Mouse (Mus musculus): ENCODE measurements around the gene Spata31d1b. TPM values are rescaled to one million over a fixed set of nuclear protein-coding genes. Genes with fewer than 3 reads are reported as not detected.
"Not testable (repeated sequence)": the region's sequence is repeated elsewhere in the genome, so short reads cannot be mapped to it uniquely, and the experiment has no call there.

Gene Spata31d1b
- total RNA-seq (2021), result not detected
- long read RNA-seq, experiment 1, result 0 reads
- long read RNA-seq, experiment 2, result 0 reads

DNA sequence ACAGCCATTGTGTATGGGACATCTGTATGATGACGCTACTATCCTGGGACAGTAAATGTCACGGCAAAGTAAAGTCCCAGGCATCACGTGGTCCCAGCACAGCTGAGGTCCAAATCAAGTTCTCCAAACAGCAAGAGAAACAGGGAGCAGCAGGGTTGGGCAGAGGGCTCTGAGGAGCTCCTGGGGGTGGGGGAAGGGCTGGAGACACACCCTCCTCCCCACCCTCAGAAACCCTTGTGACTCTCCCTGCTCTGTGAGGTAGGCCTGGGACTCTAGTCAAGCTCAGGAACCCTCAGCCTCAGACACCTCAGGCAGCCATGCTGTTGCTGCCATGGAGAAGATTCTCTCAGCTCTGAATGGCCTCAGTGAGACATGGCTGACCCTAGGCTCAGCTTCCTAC lies at the start of gene Spata31d1b:
TSS of gene Spata31d1b (plus strand) at position 301 of the 400 bp plus-strand sequence.
- not testable (repeated sequence) for DNase-seq (ENCODE audit: low spot score in 2 of 2)

GRCm38 (mm10) chr13:59663939-59664712 lies 48.0 kb upstream of the Spata31d1b start:
- DNase-seq (ENCODE audit: low spot score in 2 of 2), result no peak

DNA sequence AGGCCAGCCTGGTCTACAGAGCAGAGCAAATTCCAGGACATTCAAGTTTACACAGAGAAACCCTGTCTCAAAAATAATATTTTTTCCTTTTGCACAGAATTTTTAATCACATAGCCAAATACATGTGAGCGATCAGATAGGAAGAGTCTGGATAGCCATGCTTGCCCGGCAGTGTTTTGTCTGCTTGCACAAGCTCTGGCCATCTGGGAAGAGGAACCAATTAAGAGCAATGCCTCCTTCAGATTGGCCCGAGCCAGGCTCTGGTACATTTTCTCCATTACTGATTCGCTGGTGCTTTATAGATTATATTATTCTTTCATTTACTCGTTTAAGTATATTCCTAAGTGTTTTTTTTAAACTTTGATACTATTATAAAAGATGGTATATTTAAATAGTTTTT lies 44.3 kb upstream of the Spata31d1b start:
- no peak for DNase-seq (ENCODE audit: low spot score in 2 of 2)

DNA sequence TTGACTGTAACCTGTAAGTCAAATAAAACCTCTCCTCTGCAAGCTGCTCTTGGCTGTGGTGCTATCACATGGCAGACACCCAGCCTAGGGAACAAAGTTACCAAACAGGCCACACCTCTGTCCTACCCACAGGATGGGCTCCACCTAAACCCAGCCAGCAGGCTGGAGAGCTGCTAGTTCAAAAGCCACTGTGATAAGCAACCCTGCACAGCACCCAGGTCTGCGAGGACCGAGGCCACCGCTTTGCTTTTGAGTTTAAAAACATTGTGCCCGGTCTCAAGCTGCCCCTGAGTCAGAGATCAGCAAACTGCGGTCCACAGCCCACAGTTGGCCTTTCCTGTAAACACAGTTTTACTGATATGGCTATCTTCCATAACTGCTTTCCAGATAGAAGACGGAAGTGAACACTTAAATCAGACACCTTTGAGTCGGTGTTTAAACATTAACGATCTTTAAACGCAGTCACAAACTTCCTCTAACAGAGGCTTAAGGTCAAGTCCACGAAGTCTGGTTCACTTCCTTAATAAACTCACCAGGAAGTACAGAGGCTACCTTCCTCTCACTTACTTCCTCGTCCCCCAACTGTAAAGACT lies 43.5 kb upstream of the Spata31d1b start:
- DNase-seq (ENCODE audit: low spot score in 2 of 2), result no peak

GRCm38 (mm10) chr13:59669946-59670345 lies 42.1 kb upstream of the Spata31d1b start:
- no peak for DNase-seq (ENCODE audit: low spot score in 2 of 2)

DNA sequence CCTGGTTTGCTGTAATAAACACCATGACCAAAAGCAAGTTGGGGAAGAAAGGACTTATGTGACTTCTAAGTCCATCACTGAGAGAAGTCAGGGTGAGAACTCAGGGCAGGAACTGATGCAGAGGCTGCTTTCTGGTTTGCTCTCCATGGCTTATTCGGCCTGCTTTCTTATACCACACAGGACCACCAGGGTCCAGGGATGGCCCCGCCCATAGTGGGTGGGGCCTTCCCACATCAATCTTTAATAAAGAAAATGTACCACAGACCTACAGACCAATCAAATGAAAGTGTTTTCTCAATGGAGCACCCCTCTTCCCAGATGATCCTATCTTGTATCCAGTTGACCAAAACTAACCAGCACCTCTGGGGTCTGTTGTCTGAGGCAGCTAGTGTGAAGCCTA lies 40.6 kb upstream of the Spata31d1b start:
- no peak for DNase-seq (ENCODE audit: low spot score in 2 of 2)

DNA sequence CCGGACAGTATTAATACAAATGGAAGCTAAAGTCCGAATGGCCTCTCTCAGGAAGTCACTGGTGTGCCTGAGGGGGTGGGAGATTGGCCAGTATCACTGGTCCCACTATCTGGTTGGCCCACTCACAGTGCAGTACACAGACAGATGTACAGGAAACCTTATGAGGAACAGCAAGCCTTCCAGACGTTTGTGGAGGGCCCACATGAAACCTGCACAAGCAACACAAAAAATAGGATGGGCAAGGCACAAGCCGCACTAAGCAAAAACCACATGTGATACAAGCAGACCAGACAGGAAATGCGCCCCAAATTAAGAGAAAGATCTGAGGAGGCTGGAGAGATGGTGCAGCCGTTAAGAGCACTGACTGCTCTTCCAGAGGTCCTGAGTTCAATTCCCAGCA lies 39.8 kb upstream of the Spata31d1b start:
- no peak for DNase-seq (ENCODE audit: low spot score in 2 of 2)

- DNase-seq (ENCODE audit: low spot score in 2 of 2), result no peak
These were observed 38.5 kb upstream of the Spata31d1b start for GRCm38 (mm10) chr13:59673597-59673996.

GRCm38 (mm10) chr13:59674215-59674614 lies 37.9 kb upstream of the Spata31d1b start:
- DNase-seq (ENCODE audit: low spot score in 2 of 2), result no peak

- DNase-seq (ENCODE audit: low spot score in 2 of 2), result no peak
These were observed 37.3 kb upstream of the Spata31d1b start for GRCm38 (mm10) chr13:59674761-59675150.

GRCm38 (mm10) chr13:59675151-59676011 lies 36.7 kb upstream of the Spata31d1b start, which contains the start of gene Golm1:
Gene Golm1, minus strand, starts transcription at chr13:59675811.
- DNase-seq (ENCODE audit: low spot score in 2 of 2), result peak; percentile 16 to 32

DNA sequence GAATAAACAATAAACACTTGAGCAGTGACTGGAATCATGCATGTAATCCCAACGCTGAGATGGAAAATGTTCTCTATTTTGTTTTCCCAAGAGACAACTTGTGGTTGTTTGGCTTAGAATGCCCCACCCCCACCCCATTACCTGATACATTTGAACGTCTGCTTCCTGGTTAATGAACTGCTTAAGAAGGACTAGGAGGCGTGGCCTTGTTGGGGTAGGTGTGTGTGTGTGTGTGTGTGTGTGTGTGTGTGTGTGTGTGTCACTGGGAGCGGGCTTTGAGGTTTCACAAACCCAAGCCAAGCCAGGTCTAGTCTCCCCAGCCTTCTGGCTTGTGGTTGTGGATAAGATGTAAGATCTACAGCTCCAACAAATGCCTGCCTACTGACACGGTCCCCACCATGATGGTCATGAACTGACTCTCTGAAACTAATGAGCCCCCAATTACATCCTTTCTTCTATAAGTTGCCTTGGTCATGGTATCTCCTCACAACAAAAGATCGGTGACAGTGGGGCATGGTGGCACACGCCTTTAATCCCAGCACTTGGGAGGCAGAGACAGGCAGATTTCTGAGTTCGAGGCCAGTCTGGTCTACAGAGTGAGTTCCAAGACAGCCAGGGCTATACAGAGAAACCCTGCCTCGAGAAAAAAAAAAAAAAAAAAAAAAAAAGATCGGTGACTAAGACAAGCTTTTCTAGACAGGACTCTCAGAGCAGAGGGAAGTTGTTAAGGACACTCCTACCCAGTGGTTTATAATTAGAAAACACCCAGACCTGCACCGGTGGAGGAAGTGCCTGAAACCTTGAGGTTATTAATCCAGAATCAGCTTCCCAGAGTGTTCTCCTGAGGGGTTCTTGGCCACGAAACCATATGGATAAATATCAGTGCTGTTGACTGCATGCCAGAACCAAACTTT lies 35.5 kb upstream of the Spata31d1b start:
- DNase-seq (ENCODE audit: low spot score in 2 of 2), result peak in 1 of 2 experiments; percentile 17

GRCm38 (mm10) chr13:59679306-59679705 lies 32.8 kb upstream of the Spata31d1b start:
- no peak for DNase-seq (ENCODE audit: low spot score in 2 of 2)

GRCm38 (mm10) chr13:59679908-59680307 lies 32.2 kb upstream of the Spata31d1b start:
- DNase-seq (ENCODE audit: low spot score in 2 of 2), result no peak

- DNase-seq (ENCODE audit: low spot score in 2 of 2), result no peak
These were observed 29.5 kb upstream of the Spata31d1b start for GRCm38 (mm10) chr13:59682629-59683028.

GRCm38 (mm10) chr13:59685236-59685635 lies 26.8 kb upstream of the Spata31d1b start:
- no peak for DNase-seq (ENCODE audit: low spot score in 2 of 2)

DNA sequence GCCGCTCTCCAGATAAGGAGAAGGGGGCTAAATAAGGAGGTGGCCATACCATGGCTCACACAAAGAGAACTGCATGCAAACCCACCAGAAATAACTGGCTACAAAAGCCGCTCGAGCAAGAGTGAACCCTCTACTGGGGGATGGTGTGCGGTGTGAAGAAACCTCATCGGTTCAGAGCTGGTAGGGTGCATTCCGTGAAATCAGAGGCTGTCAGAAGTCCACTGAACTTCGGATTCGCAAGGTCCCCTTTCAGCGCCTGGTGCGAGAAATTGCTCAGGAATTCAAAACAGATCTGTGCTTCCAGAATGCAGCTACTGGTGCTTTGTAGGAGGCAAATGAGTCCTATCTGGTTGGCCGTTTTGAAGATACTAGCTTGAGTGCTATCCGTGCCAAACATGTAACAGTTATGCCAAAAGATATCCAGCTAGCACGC lies 23.7 kb upstream of the Spata31d1b start:
- DNase-seq (ENCODE audit: low spot score in 2 of 2), result no peak

DNA sequence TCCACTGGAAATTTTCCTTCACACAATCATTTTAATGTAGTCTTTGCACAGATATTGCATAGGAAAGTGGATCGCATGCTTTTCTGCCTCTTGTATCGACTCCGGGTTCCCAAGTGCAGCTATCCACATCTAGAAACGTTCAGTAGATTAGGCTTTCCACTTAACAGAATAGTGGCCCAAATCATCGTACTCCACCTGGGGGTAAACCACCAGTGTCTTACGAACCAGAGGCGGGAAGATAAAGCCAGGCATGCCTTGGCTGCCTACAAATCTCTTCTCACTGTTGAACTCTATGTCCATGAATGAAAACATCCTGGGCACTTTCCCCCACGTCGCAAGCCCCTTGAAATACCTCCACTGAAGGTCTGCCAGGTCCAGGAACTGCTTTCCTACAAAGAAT lies 22.8 kb upstream of the Spata31d1b start:
- no peak for DNase-seq (ENCODE audit: low spot score in 2 of 2)

DNA sequence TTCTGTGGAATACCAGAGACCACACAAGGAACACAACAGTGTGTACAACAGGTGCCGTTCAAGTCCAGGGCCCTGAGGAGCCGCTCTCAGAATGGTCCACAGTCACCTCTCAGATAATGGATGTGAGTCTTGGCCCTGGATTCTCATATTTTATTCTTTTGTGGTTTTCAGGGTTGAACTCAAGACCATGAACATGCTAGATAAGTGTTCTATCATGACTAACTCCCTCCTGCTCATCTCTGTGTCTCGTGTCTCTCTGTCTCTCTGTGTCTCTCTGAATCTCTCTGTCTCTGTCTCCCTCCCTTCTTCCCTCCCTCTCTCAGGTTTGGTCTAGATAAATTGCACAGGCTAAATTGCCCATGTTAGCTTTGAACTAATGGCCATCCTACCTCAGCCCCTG lies 22.2 kb upstream of the Spata31d1b start:
- DNase-seq (ENCODE audit: low spot score in 2 of 2), result no peak

- DNase-seq (ENCODE audit: low spot score in 2 of 2), result no peak
These were observed 21.5 kb upstream of the Spata31d1b start for GRCm38 (mm10) chr13:59690576-59690975.

DNA sequence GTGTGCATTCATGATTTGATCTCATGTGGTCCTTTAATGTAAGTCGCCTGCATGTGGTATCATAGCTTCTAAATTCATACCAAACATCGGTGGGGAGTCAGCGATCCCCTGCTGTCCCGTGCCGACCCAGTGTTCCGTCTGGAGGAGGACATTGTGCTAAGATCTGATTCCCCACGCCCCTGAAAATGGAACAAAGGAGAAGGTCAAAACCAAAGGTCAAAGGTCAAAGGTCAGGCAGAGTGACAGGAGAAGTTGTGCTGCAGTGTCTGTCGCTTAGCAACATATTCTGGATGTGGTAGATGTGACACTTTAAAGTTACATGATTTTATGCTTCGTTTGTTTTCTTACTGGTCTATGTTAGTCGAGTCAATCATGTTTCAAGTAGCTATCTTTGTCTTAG lies 20.6 kb upstream of the Spata31d1b start:
- no peak for DNase-seq (ENCODE audit: low spot score in 2 of 2)
